Mouse (Mus musculus) MEL (cell line): ENCODE data around the gene Mtcl1. TPM values are rescaled to one million over a fixed set of nuclear protein-coding genes. Genes with fewer than 3 reads are reported as not detected.

Experiments
- DNase-seq: peaks from one replicate; pipeline ENCODE4 v3.0.0; 2011; ENCODE audit warnings: low read depth, low spot score
- H3K27ac ChIP-seq: 2 replicates; pipeline ENCODE4 v1.5.1; 2012; ENCODE audit warnings: low read depth, mild to moderate bottlenecking, control low read depth, low read length, moderate library complexity; ENCODE audit not compliant: control insufficient read depth
- H3K27me3 ChIP-seq, 2 experiments: fragments of 150-350 bp in 1 of 2; sonication (generic) in 1 of 2; 2 replicates each; pipeline ENCODE4 v1.6.1; 2012; ENCODE audit warnings: low read length in 2 of 2, mild to moderate bottlenecking in 2 of 2, improper control_type of control experiment in 1 of 2, moderate library complexity in 1 of 2; ENCODE audit not compliant: insufficient read depth in 2 of 2, control insufficient read depth in 1 of 2
- H3K36me3 ChIP-seq, 2 experiments: 2 replicates each; pipeline ENCODE4 v1.6.1; 2012 to 2014; ENCODE audit warnings: low read length in 2 of 2, improper control_type of control experiment in 1 of 2, inconsistent platforms in 1 of 2, mild to moderate bottlenecking in 1 of 2; ENCODE audit not compliant: insufficient read depth in 2 of 2, control insufficient read depth in 1 of 2
- H3K4me1 ChIP-seq, 2 experiments: fragments of 150-350 bp in 1 of 2; sonication (generic) in 1 of 2; 2 replicates each; pipeline ENCODE4 v1.6.1; 2012; ENCODE audit warnings: low read length in 2 of 2, improper control_type of control experiment in 1 of 2, mild to moderate bottlenecking in 1 of 2; ENCODE audit not compliant: insufficient read depth in 2 of 2, control insufficient read depth in 1 of 2
- H3K4me3 ChIP-seq, 2 experiments: fragments of 150-350 bp in 1 of 2; sonication (generic) in 1 of 2; 2 replicates each; pipeline ENCODE4 v1.5.1; 2012; ENCODE audit warnings: low read depth in 2 of 2, low read length in 2 of 2, mild to moderate bottlenecking in 2 of 2, moderate library complexity in 2 of 2, control low read depth in 1 of 2, improper control_type of control experiment in 1 of 2; ENCODE audit not compliant: control insufficient read depth in 1 of 2, insufficient read depth in 1 of 2
- H3K79me2 ChIP-seq: 2 replicates; pipeline ENCODE4 v1.6.1; 2012; ENCODE audit warnings: mild to moderate bottlenecking, low read length, moderate library complexity; ENCODE audit not compliant: control insufficient read depth, poor library complexity, insufficient read depth
- H3K9ac ChIP-seq: 2 replicates; pipeline ENCODE4 v1.6.1; 2012; ENCODE audit warnings: low read depth, mild to moderate bottlenecking, control low read depth, low read length, moderate library complexity; ENCODE audit not compliant: control insufficient read depth, poor library complexity, severe bottlenecking
- H3K9me3 ChIP-seq: fragments of 150-350 bp; sonication (generic); replicated peaks from 2 replicates; pipeline ENCODE4 v1.6.1; 2012; ENCODE audit warnings: mild to moderate bottlenecking, low read length, improper control_type of control experiment, moderate library complexity; ENCODE audit not compliant: insufficient read depth
- BHLHE40 ChIP-seq: IDR thresholded peaks from 2 replicates; pipeline ENCODE4 v1.6.1; 2012; ENCODE audit warnings: low read depth, mild to moderate bottlenecking, inconsistent platforms, low read length, improper control_type of control experiment, borderline replicate concordance
- CHD1 ChIP-seq: IDR thresholded peaks from 2 replicates; pipeline ENCODE4 v1.6.1; 2012; ENCODE audit warnings: low read depth, mild to moderate bottlenecking, inconsistent platforms, low read length, improper control_type of control experiment
- CHD2 ChIP-seq: IDR thresholded peaks from 2 replicates; pipeline ENCODE4 v1.6.1; 2011; ENCODE audit warnings: low read length, improper control_type of control experiment
- GABPA ChIP-seq: IDR thresholded peaks from 2 replicates; pipeline ENCODE4 v1.6.1; 2012; ENCODE audit warnings: low read depth, mild to moderate bottlenecking, inconsistent platforms, low read length, improper control_type of control experiment, moderate library complexity
- KAT2A ChIP-seq: conservative IDR thresholded peaks from 2 replicates; pipeline ENCODE4 v1.6.1; 2012; ENCODE audit warnings: low read depth, low read length, improper control_type of control experiment, inconsistent platforms
- MAZ ChIP-seq: IDR thresholded peaks from 2 replicates; pipeline ENCODE4 v1.6.1; 2012; ENCODE audit warnings: low read depth, mild to moderate bottlenecking, inconsistent platforms, low read length, improper control_type of control experiment
- MEF2A ChIP-seq: IDR thresholded peaks from 2 replicates; pipeline ENCODE4 v1.6.1; 2014; ENCODE audit warnings: low read depth, mild to moderate bottlenecking, inconsistent platforms, low read length, improper control_type of control experiment; ENCODE audit not compliant: poor library complexity, insufficient replicate concordance, severe bottlenecking; ENCODE audit errors: extremely low read depth
- MYB ChIP-seq: IDR thresholded peaks from 2 replicates; pipeline ENCODE4 v1.6.1; 2011; ENCODE audit warnings: mild to moderate bottlenecking, low read depth, low read length, improper control_type of control experiment
- NRF1 ChIP-seq: IDR thresholded peaks from 2 replicates; pipeline ENCODE4 v1.6.1; 2014; ENCODE audit warnings: low read depth, mild to moderate bottlenecking, inconsistent platforms, low read length, improper control_type of control experiment, moderate library complexity; ENCODE audit not compliant: poor library complexity, insufficient read depth, severe bottlenecking
- POLR2AphosphoS5 ChIP-seq: IDR thresholded peaks from 2 replicates; pipeline ENCODE4 v1.6.1; 2012; ENCODE audit warnings: low read depth, borderline replicate concordance, mild to moderate bottlenecking, inconsistent platforms, low read length, moderate library complexity, mixed read lengths
- RAD21 ChIP-seq: IDR thresholded peaks from 2 replicates; pipeline ENCODE4 v1.6.1; 2011; ENCODE audit warnings: mild to moderate bottlenecking, low read depth, low read length, improper control_type of control experiment
- SMC3 ChIP-seq: IDR thresholded peaks from 2 replicates; pipeline ENCODE4 v1.6.1; 2011; ENCODE audit warnings: low read depth, low read length, improper control_type of control experiment
- TAL1 ChIP-seq: IDR thresholded peaks from 2 replicates; pipeline ENCODE4 v1.6.1; 2012; ENCODE audit warnings: mild to moderate bottlenecking, inconsistent platforms, low read length, moderate library complexity, mixed read lengths
- TBP ChIP-seq: IDR thresholded peaks from 2 replicates; pipeline ENCODE4 v1.8.0; 2011; ENCODE audit warnings: low read depth, low read length, improper control_type of control experiment
- UBTF ChIP-seq: IDR thresholded peaks from 2 replicates; pipeline ENCODE4 v1.6.1; 2012; ENCODE audit warnings: low read depth, mild to moderate bottlenecking, inconsistent platforms, low read length, improper control_type of control experiment, moderate library complexity, borderline replicate concordance; ENCODE audit not compliant: insufficient read depth
- USF1 ChIP-seq: IDR thresholded peaks from 2 replicates; pipeline ENCODE4 v1.6.1; 2014; ENCODE audit warnings: low read depth, mild to moderate bottlenecking, inconsistent platforms, low read length, improper control_type of control experiment, moderate library complexity
- USF2 ChIP-seq, 2 experiments: IDR thresholded peaks; 2 replicates each; pipeline ENCODE4 v1.6.1; 2011 to 2012; ENCODE audit warnings: improper control_type of control experiment in 2 of 2, low read length in 2 of 2, borderline replicate concordance in 1 of 2, inconsistent platforms in 1 of 2, low read depth in 1 of 2, mild to moderate bottlenecking in 1 of 2; ENCODE audit not compliant: insufficient read depth in 1 of 2
- ZC3H11A ChIP-seq: IDR thresholded peaks from 2 replicates; pipeline ENCODE4 v1.6.1; 2012; ENCODE audit warnings: low read depth, mild to moderate bottlenecking, inconsistent platforms, low read length, improper control_type of control experiment
- ZMIZ1 ChIP-seq: IDR thresholded peaks from 2 replicates; pipeline ENCODE4 v1.6.1; 2012; ENCODE audit warnings: low read depth, mild to moderate bottlenecking, inconsistent platforms, low read length, improper control_type of control experiment, moderate library complexity
- polyA plus RNA-seq, 2 experiments: library from polyadenylated mRNA; stranded (reverse) in 1 of 2; unstranded in 1 of 2; fragments of >175 nt in 1 of 2; fragments of >200 nt in 1 of 2; gene quantifications; 2 replicates each; pipeline versions ENCODE4 v1.2.1 to v1.2.4; 2012; ENCODE audit warnings: low replicate concordance in 2 of 2, low read depth in 1 of 2; ENCODE audit not compliant: insufficient read length in 2 of 2, insufficient read depth in 1 of 2, missing spikeins in 1 of 2
- total RNA-seq: library from RNA; depleted of rRNA; stranded (reverse); fragments of 300-350 nt; gene quantifications from 2 replicates; pipeline ENCODE4 v1.2.3, GENCODE M21; 2012

Mtcl1 gene
- total and polyA plus RNA-seq, 3 experiments = not detected

DNA sequence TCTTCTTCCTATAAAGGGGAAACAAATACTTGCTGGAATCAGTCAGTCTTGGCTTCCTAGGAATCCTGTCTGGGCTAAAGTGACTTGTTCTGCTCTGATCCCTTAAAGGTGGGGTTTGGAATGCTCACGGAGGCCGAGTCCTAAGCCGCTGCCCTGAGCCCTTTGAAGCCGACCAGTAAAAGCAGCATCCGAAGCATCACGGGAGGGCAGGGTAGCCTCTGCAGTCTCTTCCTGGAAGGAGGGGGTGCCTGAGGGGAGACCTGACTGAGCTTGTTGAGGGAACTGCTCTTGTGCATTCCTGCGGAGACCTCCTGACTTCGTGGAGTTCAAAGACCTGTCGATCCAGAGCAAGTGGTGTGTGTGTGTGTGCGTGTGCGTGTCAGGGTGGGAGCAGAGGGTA, 103.2 kb downstream of the Mtcl1 start:
- DNase-seq = no peak
- Histone ChIP-seq H3K27ac (no peak overlapping the region), H3K36me3 (no peaks in the 10 kb centered on the region), H3K9me3 (no peaks in the 10 kb centered on the region), H3K4me1 (no peaks in the 10 kb centered on the region), H3K9ac (no peak overlapping the region), H3K27me3 (no peaks in the 10 kb centered on the region), H3K4me3 (no peak overlapping the region), H3K79me2 (no peaks in the 10 kb centered on the region)
- TF ChIP-seq KAT2A (no peak), UBTF (no peak), BHLHE40 (no peak), GABPA (no peak), POLR2AphosphoS5 (no peak), CHD1 (no peak), MYB (no peak), USF1 (no peak), NRF1 (no peak), TBP (no peak), USF2 (IDR thresholded peaks at IDR 0.05; ENCODE audit: borderline replicate concordance in 1 of 2, insufficient read depth in 1 of 2, low read depth in 1 of 2, low read length in 2 of 2) (no peak), SMC3 (no peak), RAD21 (no peak), MEF2A (no peak), MAZ (no peak), TAL1 (no peak), ZMIZ1 (no peak)

DNA sequence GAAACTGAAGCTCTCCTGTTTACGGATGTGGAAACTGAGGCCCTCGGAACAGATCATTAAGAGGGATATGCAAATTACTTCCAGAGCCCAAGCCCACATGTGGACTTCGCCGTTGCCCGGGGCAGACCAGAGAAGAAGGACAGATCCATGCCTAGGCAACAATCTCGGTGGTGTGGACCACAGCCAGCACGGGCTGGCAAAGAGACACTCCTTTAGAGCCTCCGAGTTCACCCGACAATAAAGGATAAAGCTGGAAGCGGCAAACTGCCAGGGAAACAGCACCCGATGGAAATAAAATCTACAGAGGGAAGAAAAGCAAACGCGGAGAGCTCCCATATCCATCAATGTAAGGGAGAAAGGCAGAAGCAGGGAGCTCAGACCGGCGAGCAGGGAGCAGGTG, 103.9 kb downstream of the Mtcl1 start:
- TF ChIP-seq CHD2 (no peak), ZC3H11A (no peak)
- H3K36me3 ChIP-seq = no peaks in the 10 kb centered on the region
- no peak overlapping the region for H3K9ac ChIP-seq
- H3K4me1 ChIP-seq = no peaks in the 10 kb centered on the region
- no peak for DNase-seq
- no peaks in the 10 kb centered on the region for H3K9me3 ChIP-seq
- H3K4me3 ChIP-seq = no peak overlapping the region
- H3K79me2 ChIP-seq = no peaks in the 10 kb centered on the region
- H3K27ac ChIP-seq = no peak overlapping the region
- H3K27me3 ChIP-seq = no peaks in the 10 kb centered on the region
